10 mouse cellular contexts compared by ENCODE assay signal in genomic region chr5:53357086-53357608, GRCm38 (mm10).
"Had no signal": no experiment of that assay in that cellular context is flagged by ENCODE, and none has a peak within 500 bp of the region (broad histone marks: within the 10 kb centered on the region; RNA-seq: fewer than 3 reads in every experiment).

No protein-coding gene starts in this region.

- H3K27me3 ChIP-seq: liver, embryonic 13.5 days; midbrain, embryonic 13.5 days; neural tube, embryonic 12.5 days had no signal

- H3K27ac ChIP-seq: limb, embryonic 12.5 days; liver, embryonic 13.5 days; midbrain, embryonic 13.5 days; neural tube, embryonic 12.5 days; stomach, postnatal 0 days had no signal

- H3K36me3 ChIP-seq: limb, embryonic 12.5 days; liver, embryonic 13.5 days; midbrain, embryonic 13.5 days; neural tube, embryonic 12.5 days had no signal

- H3K4me1 ChIP-seq: liver, embryonic 13.5 days; midbrain, embryonic 13.5 days; neural tube, embryonic 12.5 days had no signal

- H3K9ac ChIP-seq: limb, embryonic 12.5 days; liver, embryonic 13.5 days; midbrain, embryonic 13.5 days; neural tube, embryonic 12.5 days had no signal

- DNase-seq: kidney, postnatal 14 days; layer of hippocampus, adult 9-11 months; liver; liver, embryonic 13.5 days; lung, adult 18-20 months; thymus, postnatal 4 days had no signal

- H3K4me2 ChIP-seq: limb, embryonic 12.5 days; liver, embryonic 13.5 days; midbrain, embryonic 13.5 days; neural tube, embryonic 12.5 days had no signal

- H3K4me3 ChIP-seq: limb, embryonic 12.5 days; liver, embryonic 13.5 days; midbrain, embryonic 13.5 days; neural tube, embryonic 12.5 days had no signal

- H3K9me3 ChIP-seq: limb, embryonic 12.5 days; liver, embryonic 13.5 days; midbrain, embryonic 13.5 days; neural tube, embryonic 12.5 days had no signal
